Mouse (Mus musculus) left cerebral cortex, postnatal 36 days (tissue): ENCODE data around the gene Zfhx2. TPM values are rescaled to one million over a fixed set of nuclear protein-coding genes. Genes with fewer than 3 reads are reported as not detected.
"Not testable (repeated sequence)": the region's sequence is repeated elsewhere in the genome, so short reads cannot be mapped to it uniquely, and the experiment has no call there.

ENCODE experiments used
- DNase-seq, 2 experiments: peaks; one replicate each; pipeline ENCODE4 v3.0.0; 2021 to 2022; ENCODE audit warnings: low spot score in 2 of 2, mixed read lengths in 1 of 2
- intact Hi-C: fragments of 180-260 bp; cut with DNase I; formaldehyde crosslinking; loops from one replicate; pipeline ENCODE4 v1.15.1; 2025
- total RNA-seq, 2 experiments: library from RNA; stranded (reverse); gene quantifications; 2 replicates each; pipeline ENCODE4 v1.2.3; 2021

The Zfhx2 gene
- total RNA-seq, 2 experiments from 2014 or later, result 31.0 to 52.3 TPM

DNA sequence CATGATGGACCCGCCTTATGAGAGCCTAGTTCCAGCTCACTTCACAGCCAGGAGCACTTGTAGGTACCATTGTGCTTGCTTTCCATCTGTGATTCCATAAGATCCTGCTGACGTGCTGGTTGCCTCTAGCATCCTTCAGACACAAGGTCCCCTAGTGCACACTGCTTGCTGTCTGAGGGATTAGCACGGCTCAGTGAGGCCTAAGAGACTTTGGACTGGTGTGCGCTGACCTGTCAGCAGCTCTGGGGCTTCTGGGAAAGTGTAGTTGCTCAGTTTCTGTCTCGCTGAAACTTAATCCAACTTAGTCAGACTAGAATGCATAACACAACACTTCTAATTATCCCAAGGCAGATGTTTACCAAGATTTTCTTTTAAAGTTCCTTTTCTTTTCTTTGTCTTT, 32.2 kb downstream of the Zfhx2 start:
- DNase-seq, result no peak
- intact Hi-C loops, result loop anchor here (5.0 kb wide), 1 partner anchor 33 kb away; no protein-coding TSS in a partner anchor

- DNase-seq, result no peak
- intact Hi-C loops, result no loop called here
Measured at GRCm38 (mm10) chr14:55059009-55059408, 33.1 kb downstream of the Zfhx2 start.

GRCm38 (mm10) chr14:55055167-55055834, 36.8 kb downstream of the Zfhx2 start:
- intact Hi-C loops, result loop anchor here (2.0 kb wide), 1 partner anchor 36 kb away; no protein-coding TSS in a partner anchor

GRCm38 (mm10) chr14:55054191-55054749, 37.9 kb downstream of the Zfhx2 start:
- intact Hi-C loops, result loop anchor here (2.0 kb wide), 1 partner anchor 37 kb away; no protein-coding TSS in a partner anchor
- DNase-seq, result peak in 1 of 2 experiments; percentile 60

More at GRCm38 (mm10) chr14:55055167-55055834, 36.8 kb downstream of the Zfhx2 start:
- peak; percentile 85 to 88 for DNase-seq

DNA sequence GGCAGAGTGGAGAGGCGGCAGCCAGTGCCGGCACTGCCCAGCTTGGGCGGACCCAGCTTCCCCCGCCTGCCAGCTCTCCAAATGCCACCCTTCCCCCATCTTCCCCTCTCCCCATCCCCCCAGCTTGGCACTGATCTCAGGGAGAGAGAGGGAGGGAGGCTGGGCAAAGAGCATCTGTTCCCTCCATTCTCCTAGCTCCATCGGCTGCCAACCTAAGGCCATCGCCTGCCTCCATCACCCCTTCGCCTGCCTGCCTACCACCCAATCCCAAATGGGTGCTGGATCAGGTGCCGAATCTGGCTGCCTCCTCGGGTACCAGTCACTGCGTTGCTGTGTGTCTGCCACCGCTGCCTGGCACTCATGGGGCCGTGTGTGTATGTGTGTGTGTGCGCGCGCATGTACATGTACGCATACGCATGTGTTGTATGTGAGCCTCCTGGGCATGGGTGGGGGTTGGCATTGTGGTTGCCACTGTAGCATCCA, 38.4 kb downstream of the Zfhx2 start:
- intact Hi-C loops, result loop anchor here (2.0 kb wide), 1 partner anchor 37 kb away; no protein-coding TSS in a partner anchor
- DNase-seq, result peak; percentile 83 to 84

DNA sequence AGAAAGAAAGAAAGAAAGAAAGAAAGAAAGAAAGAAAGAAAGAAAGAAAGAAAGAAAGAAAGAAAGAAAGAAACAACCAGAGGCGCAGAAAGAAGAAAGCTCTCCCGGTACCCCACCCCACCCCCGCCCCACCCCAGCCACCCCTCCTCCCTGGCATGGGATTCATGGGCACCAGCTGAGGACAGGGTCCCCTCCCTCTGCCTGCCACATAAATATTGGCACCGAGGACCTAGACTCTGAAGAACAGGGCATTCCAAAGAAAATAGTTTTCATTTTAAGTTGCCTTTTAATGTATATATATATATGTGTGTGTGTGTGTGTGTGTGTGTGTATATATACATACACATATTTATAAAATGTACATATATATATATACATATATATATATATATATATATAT, 39.1 kb downstream of the Zfhx2 start:
- no peak for DNase-seq
- intact Hi-C loops, result no loop called here

DNA sequence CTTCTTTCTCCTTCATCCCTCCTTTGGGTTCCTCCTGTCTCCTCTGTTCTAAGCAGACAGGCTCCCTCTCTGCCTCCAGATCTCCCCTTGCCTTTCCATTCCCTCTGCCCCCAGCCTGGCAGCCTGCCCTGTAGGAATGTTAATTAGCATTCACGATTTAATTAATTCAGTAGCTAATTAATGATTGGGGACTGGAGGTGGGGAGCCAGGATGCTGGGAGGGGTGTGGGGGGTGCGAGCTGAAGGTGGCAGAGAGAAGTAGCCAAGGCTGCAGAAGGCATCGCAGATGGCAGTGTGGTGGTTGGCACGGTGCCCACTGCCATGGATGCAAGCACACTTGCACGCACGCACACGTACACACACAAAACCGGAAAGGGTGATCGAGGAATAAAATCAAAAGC, 39.6 kb downstream of the Zfhx2 start:
- intact Hi-C loops, result no loop called here
- DNase-seq, result peak; percentile 71 to 78

DNA sequence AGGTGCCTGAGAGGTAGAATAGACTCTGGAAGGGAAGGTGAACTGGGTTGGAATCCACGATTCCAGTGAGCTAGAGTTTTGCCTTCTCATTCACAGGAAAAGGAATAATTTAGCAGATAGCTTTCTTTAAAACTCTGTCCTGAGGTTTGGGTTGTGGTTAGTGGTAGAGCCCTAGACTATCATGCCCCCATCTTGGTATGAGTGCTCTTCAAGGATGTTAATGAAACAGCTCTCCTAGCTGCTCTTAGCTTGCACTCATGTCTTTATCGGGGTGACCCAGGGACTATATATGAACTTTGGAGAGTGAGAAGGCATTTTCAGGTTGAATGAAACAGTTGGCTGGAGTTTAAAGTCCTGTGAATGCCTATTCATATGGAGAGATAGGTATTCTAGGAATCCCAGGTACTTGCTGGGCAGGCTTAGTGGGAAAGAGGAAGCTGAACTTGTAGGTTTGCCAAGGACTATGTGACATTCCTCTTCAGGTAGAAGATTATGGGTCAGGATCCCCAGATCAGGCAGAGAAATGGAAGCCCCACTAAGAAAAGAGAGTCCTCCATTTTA, 44.1 kb downstream of the Zfhx2 start:
- intact Hi-C loops, result no loop called here
- DNase-seq, result no peak

DNA sequence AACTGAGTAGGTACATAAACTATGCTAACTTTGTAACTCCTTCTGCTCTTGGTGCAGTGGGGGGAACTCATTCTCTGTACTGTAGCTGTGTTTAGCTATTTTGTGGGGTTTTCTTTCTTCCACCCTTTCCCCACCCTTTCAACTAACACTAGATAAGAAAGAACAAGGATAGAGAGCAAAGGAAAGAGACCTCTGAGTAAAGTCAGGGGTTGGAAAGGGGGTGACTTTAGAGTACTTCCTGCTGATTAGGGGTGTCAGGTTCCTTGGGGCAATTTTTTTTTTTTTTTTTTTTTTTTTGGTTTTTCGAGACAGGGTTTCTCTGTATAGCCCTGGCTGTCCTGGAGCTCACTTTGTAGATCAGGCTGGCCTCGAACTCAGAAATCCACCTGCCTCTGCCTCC, 48.4 kb downstream of the Zfhx2 start:
- DNase-seq, intact Hi-C loops: not testable (repeated sequence)

- intact Hi-C loops, result no loop called here
- DNase-seq, result no peak
Measured at GRCm38 (mm10) chr14:55032695-55033225, 59.4 kb downstream of the Zfhx2 start.

- intact Hi-C loops, result loop anchor here (5.0 kb wide), 1 partner anchor 33 kb away; no protein-coding TSS in a partner anchor
- DNase-seq, result no peak
Measured at GRCm38 (mm10) chr14:55029034-55029698, 63.0 kb downstream of the Zfhx2 start.

DNA sequence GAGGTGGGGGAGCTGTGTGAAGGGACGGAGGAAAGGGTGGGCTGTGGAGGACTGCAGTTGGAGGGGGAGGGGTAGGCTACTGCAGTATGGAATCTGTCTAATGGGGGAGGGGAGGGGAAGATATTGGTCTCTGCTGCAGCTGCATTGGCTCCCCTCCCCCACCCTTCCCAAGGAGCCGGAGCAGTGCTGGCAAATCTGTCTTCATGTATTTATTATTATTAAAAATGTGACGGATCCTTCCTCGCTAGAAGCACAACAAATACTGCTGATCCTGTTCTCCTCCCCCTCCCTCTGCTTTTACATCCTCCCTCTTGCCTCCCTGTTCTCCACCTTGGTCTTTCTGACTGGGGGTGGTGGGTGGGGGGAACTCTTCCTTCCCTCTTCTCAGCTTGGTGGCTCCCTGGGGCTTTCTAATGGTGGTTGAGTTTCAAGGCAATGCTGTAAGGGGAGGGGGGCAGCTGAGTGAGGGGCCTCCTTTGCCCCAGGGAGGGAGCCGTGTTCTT, 63.7 kb downstream of the Zfhx2 start:
- intact Hi-C loops, result loop anchor here (5.0 kb wide), 1 partner anchor 34 kb away; no protein-coding TSS in a partner anchor
- DNase-seq, result no peak

- DNase-seq, result no peak
- intact Hi-C loops, result loop anchor here (5.0 kb wide), 1 partner anchor 35 kb away; no protein-coding TSS in a partner anchor
Measured at GRCm38 (mm10) chr14:55027653-55028052, 64.5 kb downstream of the Zfhx2 start.

GRCm38 (mm10) chr14:55027251-55027650, 64.9 kb downstream of the Zfhx2 start:
- no peak for DNase-seq
- intact Hi-C loops, result loop anchor here (5.0 kb wide), 1 partner anchor 35 kb away; no protein-coding TSS in a partner anchor

- intact Hi-C loops, result loop anchor here (2.0 to 5.0 kb wide), 2 partner anchors 37 to 53 kb away; no protein-coding TSS in a partner anchor
- no peak for DNase-seq
Measured at GRCm38 (mm10) chr14:55025527-55025926, 66.6 kb downstream of the Zfhx2 start.

GRCm38 (mm10) chr14:55024236-55024635, 67.9 kb downstream of the Zfhx2 start:
- peak; percentile 49 to 53 for DNase-seq
- intact Hi-C loops, result loop anchor here (1.0 to 2.0 kb wide), 2 partner anchors 55 to 77 kb away; no protein-coding TSS in a partner anchor

- DNase-seq, result no peak
- intact Hi-C loops, result no loop called here
Measured at GRCm38 (mm10) chr14:55023011-55023410, 69.1 kb downstream of the Zfhx2 start.

GRCm38 (mm10) chr14:55020394-55020793, 71.7 kb downstream of the Zfhx2 start:
- intact Hi-C loops, result no loop called here
- no peak for DNase-seq

- intact Hi-C loops, result loop anchor here (10.0 kb wide), 1 partner anchor 302 kb away; the partner anchor contains the start of gene Cebpe
- no peak for DNase-seq
Measured at GRCm38 (mm10) chr14:55016876-55017275, 75.2 kb downstream of the Zfhx2 start.
